Mouse (Mus musculus): ENCODE results near the gene Tubb5.

Tubb5 gene

DNA sequence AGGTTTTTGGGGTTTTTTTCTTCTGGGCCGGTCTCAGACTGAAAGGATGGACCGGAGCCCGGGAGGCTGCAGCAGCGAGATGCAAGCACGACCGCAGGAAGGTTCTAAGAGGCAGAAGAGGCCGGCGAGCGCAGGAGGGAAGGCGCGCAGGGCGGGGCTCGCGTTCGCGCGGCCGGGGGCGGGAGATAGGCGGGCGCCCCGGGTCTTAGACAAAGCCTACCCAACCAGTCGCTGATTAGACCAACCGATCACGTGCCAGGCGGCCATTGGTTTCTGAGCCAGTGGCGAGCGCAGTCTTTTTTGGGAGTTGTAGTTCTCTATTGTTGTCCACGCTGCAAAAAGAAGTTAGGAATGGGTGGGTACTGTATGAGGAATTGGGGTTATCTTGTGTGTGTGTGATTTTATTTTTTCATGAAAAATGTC is at the start of gene Tubb5:
Gene Tubb5 (minus strand): TSS at position 185 of the 423 bp plus-strand sequence.
- DNase-seq (ENCODE audit: low spot score), result peak; percentile 92

DNA sequence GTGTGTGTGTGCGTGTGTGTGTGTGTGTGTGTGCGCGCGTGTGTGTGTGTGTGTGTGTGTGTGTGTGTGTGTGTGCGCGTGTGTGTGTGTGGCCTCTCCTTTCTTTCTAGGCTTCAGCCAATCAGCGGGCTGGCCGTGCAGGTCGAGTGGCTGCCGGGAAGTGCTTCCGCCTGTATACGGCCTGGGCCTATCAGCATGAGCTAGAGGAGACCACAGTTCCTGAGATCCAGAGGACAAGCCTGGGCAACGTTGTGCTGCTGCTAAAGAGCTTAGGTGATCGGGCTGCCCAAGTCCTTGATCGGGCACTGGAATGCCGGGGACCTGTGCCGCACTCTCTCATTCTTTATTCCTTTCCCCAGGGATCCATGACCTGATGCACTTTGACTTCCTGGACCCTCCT is 49.6 kb upstream of the Tubb5 start:
- no peak for DNase-seq (ENCODE audit: low spot score)

DNA sequence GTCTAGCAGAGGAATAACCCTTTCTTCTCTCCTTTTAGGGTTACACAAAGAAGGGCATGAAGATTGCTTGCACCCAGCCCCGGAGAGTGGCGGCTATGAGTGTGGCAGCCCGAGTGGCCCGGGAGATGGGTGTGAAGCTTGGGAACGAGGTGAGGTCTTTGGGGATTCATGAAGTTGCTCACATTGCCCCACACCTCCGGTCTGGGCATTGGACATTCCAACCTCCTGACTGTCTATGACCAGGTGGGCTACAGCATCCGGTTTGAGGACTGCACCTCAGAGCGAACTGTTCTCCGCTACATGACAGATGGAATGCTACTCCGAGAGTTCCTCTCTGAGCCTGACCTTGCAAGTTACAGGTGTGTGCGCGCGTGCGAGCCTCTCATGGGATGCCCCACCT is 45.7 kb upstream of the Tubb5 start:
- no peak for DNase-seq (ENCODE audit: low spot score)

DNA sequence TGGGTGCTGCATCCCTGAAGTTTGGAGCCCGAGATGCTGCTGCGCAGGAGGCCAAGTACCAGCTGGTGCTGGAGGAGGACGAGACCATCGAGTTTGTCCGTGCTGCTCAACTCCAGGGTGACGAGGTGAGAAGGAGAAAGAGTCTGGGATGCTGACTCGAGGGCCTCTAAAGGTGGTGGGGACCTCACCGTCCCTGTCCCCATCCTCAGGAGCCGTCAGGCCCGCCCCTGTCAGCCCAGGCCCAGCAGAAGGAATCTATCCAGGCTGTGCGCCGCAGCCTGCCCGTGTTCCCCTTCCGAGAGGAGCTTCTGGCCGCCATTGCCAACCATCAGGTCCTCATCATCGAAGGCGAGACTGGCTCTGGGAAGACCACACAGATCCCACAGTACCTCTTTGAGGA is 44.8 kb upstream of the Tubb5 start:
- no peak for DNase-seq (ENCODE audit: low spot score)

DNA sequence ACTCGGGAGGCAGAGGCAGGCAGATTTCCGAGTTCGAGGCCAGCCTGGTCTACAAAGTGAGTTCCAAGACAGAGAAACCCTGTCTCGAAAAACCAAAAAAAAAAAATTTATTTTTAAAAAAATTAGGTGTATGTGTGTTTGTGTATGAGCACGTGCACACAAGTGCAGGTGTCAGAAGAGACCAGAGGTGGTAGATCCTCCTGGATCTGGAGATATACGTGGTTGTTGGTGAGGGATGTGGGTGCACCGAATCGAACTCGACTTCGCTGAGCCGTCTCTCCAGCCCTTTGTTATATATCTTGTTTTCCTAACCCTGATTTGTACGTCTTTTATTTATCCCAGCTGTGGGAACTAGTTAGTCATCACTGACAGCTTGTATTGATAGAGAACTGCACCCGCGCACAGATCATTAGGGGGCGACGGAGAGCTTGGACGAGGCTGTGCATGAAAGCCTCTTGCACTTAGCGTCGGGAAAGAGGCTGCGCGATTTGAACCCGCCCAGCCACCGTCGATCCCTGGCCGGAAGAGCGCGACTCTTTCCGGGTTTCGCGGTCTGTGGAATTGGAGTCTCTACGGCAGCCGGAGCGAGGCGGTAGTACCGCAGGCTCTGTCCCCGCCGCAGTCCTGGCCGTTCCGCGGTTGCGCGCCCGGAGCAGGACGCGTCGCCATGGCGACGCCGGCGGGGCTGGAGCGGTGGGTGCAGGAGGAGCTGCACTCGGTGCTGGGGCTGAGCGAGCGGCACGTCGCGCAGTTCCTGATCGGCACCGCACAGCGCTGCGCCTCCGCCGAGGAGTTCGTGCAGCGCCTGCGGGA is 41.3 kb upstream of the Tubb5 start, which contains the start of gene Dhx16:
Gene Dhx16 (plus strand): TSS at position 575 of the 813 bp plus-strand sequence.
- DNase-seq (ENCODE audit: low spot score), result peak; percentile 91

DNA sequence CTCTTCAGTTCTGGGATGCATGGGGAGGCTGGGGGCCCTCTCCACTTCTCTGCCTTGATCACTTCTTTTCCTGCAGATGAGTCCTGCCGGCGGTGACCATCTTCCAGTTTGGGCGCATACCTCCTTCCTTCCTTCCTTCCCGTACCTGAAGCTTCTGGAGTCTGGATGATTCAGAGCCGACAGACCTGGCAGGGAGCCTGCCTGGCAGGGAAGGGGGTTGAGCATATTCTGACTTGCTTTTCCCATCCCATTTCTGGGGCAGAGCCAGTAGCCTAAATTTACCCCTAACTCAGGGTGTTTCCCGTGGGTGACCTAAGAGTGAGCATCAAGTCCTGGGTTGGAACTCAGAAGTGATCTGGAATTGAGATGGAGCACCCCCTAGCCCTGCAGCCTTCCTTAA is 36.6 kb upstream of the Tubb5 start:
- no peak for DNase-seq (ENCODE audit: low spot score)

DNA sequence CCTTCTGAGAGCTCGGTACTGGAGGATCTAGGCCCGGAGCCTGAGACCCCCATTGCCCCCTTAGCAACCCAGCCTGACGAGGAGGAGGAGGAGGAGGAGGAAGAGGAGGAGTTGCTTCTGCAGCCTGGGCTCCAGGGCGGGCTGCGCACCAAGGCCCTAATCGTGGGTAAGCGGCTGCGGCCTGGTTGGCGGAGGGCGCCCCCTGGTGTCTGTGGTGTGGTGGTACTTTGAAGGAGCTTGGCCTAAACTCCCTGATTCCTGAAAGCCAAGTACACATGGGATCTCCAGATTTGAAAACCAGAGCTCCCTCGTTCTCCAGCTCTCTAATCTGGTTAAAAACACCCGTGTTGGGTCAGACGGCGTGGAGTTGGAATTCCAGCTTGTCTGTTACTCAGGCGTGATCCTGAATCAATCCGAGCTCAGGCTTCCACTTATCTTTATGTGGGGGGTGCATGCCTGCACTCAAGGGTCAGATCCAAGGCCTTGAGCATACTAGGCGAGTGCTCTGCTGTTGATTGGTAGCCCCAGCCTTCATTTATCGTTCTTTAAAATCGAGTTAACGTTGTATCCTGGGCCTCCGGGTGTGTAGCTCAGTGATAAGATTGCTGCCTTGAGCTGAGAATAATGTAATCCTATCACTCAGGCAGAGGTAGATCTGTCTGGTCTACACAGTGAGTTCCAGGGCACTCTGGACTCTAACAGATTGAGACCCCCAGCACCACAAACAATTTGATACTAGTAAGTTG is 35.8 kb upstream of the Tubb5 start:
- peak; percentile 79 for DNase-seq (ENCODE audit: low spot score)

DNA sequence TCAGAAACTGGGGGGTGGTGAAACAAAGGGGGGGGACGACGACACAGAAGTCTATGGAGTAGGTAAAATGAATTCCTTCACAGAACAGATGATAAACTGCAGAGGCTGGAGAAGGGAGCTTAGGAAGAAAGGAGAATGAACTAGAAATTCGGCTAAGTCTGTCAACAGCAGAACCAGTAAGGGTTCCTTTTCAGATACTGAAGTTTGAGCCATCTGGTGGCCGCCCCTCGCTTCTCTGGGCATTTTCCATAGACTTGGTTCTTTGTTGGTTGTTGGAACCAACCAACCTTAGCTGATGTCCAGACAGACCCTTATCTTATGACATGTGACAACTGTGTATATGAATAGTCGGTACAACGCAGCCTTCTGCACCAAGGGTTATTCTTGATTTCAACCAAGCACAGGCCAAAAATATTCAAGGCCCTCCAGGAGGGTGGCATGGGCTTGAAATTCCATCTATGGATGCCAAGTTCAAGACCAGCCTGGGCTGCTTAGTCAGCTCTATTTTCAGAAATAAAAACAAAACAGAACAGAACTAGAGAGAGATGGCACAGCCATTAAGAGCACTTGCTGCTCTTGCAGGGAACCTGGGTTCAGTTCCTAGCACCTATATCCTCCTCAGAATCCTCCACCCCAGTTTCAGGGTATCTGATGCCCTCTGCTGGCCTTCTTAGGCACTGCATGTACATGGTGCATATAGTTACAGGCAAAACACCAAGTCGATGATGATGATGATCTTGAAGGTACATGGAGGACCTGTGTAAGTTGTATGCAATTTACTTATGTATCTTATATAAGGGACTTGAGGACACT is 33.0 kb upstream of the Tubb5 start:
- DNase-seq (ENCODE audit: low spot score), result no peak

DNA sequence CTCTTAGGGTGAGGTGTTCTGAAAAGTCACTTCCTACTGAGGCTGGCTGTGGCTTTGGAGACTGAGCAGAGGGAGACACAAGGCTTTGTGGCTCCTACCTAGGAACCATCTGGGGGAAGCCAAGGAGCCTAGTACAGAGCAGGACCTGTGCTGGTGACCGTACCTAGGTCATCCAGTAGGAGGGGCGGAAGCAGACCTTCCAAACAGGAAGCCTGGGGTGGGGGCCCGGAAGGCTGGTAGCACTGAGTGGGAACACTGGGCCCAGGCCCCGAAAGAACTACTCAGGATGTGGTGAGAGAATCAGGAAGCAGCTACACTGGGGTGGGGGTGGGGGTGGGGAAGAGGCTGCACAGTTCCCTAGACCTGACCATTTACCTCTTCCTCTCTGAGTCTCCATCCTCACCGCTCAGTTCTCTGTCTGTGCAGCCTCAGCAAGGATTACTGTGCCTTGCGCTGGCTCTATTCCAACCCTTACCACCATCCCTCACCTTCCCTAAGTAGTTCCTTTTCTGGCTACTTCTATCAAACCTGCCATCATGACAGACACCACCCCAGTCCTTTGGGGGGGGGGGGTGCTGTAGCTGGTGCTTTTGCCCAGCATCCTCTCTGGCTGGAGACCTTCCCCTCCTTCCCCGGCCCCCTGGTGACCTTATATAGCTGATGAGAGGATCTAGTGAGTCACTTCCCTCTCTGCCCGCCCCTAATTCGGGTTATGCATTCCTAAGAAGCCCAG is 32.2 kb upstream of the Tubb5 start:
- DNase-seq (ENCODE audit: low spot score), result no peak

DNA sequence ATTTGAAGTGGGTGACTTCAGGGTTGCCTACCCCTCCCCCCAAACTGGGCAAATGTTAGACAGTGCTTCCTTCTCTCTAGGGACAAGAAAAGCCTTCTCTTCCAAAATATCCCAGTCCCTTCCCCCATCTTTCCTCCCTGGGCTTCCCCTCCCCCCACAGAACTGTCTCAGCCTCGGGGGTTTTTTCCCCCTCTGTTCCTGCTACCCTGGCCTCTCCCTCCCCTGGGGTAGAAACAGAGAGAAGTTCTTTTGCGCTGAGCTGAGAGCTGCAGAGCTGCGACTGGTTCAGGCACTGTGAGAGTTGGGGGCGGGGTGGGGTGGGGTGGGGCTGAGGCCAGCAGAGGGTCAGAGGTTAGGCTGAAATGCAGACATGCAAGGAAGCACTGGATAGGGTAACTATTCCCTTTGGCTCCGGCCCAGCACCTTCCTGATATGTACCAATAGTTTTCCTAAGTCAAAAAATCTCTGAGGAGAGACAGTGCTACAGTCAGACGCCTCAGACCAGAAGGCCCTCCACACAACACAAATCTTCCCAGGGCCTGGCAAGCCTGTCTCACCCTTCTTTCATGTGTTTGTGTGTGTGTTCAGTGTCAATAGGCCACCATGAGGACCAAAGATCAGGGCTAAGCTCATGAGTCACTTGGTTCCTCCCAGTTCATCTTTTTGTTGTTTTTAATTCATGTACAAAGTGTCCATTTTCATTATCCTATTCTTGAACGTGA is 31.4 kb upstream of the Tubb5 start:
- no peak for DNase-seq (ENCODE audit: low spot score)

DNA sequence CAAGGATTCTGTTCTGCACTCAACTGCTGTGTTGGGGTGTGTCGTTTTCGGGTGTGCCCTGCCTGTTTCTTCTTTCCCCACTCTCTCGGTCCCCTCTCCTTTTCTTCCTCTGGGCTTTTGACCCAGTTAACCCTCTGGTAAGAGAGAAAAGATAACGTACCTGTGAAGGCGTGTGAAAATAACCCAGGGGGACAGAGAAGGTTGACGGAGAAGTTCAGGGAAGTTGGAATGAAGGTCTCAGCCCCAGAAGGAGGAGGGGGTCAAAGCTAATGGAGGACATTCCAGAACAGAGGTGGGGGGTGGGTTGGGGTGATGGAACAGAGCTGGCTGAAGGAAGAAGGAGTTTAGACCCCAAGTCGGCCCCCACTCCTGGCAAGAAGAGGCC is 30.8 kb upstream of the Tubb5 start:
- no peak for DNase-seq (ENCODE audit: low spot score)

DNA sequence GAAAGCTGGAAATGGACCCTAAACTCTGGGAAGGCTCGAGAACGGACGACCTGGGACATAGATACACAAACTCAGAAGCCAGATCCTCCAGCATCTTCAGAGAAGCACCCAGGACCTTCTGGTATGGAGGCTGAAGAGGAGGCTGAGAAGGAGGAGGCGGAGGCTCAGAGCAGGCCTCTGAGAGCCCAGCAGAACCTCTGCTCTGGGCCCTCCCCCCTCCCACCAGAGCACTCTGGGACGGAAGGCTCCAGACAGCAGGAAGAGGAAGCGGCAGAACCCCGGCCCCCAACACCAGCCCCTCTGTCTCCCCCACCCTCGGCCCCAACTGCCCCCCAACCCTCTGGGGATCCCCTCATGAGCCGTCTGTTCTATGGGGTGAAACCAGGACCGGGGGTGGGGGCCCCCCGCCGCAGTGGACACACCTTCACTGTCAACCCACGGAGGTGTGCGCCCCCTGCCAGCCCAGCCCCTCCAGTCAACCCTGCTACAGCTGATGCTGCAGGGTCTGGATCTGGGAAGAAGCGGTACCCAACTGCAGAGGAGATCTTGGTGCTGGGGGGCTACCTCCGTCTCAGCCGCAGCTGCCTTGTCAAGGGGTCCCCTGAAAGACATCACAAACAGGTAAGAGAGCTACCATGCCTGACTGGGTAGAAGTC is 30.2 kb upstream of the Tubb5 start:
- no peak for DNase-seq (ENCODE audit: low spot score)

DNA sequence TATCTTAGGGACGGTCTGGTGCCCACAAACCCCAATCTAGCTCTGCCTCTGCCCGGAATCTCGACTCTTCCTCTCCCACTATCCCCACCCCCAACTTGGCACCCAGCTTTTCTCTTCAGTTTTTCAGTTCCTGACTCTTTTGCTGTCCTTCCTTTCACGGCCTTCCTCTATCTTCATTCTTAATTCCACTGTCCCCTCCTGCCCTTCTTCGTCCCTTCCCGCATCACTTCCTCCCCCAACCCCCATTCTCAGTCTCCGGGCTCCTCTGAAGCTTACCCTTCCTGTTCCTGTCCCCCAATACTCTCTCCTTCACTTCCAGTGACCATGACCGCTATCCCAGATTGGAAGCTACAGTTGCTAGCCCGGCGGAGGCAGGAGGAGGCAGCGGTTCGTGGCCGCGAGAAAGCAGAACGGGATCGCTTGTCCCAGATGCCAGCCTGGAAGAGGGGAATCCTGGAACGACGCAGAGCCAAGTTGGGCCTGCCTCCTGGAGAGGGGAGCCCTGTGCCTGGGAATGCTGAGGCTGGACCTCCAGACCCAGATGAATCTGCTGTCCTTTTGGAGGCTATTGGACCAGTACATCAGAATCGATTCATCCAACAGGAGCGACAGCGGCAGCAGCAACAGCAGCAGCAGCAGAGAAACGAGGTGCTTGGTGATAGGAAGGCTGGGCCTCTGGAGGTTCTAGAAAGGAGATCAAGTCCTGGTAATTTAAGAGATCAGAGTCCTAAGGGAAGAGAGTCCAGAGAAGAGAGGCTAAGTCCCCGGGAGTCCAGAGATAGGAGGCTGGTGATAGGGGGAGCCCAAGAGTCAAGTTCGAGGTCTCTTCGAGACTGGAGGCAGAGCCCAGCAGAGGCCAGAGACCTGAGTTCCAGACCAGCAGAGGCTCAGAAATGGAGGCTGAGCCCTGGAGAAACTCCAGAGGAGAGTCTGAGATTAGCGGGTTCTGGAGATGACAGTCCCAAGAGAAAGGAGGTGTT is 29.1 kb upstream of the Tubb5 start:
- no peak for DNase-seq (ENCODE audit: low spot score)

DNA sequence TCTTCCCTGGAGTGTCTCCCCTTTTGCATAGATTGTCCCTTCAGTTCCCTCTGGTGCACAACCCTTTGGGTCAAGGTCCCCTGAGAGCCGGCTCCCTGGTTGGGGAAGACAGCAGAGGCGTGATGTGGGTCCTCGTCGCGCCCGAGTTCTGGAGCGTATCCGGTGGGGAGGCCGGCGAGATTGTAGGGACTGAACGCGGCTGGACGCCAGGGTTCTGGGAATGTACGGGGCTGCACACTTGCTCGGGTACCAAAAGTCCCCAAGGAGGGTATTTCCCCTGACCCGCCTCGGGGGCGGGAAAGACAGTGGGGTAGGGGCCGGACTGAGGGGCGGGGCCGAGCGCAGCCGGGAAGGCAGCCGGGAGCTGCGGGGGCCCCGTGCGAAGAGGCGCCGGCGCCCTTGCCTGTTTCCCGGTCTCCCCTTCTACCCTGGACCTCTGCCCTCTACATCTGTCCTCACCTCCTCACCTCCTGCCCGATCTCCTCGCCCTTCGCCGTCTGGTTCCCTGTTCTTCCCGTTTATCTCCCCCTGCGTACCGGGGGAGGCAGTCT is 28.2 kb upstream of the Tubb5 start:
- peak; percentile 65 for DNase-seq (ENCODE audit: low spot score)

DNA sequence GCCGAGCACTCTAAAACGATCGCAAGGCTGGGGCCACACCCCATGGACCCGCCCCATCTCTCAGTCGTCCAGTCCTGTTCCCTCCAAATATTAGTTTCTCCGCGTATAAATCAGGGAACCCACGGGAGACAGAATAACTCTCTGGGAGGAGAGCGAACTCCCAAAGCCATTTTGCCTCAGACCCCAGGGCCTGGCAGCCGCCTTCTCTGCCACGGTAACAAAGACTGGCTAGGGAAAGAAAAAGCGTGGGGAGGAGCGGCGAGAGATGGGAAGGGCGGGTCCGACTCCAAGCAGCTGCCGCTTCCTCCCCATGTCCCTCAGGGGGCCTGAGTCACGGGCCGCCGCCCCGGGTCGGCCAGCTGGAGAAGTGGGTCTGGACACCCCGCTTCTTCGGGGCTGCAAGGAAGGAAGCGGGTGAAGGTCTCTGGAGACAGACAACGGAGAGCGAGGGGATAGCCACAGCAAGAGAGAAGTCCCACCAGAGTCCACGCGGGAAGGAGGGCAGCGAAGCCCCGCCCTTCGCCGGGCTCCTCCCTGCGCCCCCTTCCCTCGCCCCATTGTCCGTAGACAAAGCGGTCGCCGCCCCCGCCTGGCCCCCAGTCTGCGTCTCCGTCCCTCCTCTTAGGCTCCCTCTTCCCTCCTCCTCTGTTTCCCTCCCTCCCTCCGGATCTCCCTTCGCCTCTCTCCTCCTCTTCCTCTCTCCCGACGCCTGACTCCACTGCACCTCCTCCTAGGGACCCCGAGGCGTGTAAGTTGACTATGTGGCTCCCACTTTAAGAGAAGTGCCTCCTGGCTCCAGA is 27.6 kb upstream of the Tubb5 start, which contains the start of gene Ppp1r18:
Gene Ppp1r18 (plus strand): TSS at position 113 of the 800 bp plus-strand sequence.
- peak; percentile 80 for DNase-seq (ENCODE audit: low spot score)

DNA sequence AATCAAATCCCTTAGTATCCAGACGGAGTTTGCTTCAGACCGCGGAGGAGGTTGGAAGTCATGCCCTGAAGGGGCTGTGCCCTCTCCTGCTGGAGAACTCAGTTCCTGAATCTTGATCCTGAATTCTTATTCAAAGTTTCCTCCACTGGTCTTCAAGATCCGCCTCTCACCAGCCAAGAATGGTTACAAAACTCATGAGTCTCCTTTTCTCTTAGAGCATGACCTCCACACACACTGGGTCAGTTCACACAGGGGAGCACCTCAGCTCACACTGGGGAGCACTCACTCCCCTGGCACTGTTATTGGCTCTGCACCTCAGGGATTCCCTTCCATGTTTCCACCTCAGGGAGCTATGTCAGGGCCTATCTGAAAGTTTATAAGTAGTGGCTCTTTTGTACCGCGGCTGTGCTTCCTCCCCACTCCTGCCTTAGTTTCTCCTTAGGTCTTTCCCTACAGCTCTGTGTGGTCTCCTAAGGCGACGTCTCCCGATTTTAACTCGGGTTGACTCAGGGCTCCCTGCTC is 26.8 kb upstream of the Tubb5 start:
- no peak for DNase-seq (ENCODE audit: low spot score)

DNA sequence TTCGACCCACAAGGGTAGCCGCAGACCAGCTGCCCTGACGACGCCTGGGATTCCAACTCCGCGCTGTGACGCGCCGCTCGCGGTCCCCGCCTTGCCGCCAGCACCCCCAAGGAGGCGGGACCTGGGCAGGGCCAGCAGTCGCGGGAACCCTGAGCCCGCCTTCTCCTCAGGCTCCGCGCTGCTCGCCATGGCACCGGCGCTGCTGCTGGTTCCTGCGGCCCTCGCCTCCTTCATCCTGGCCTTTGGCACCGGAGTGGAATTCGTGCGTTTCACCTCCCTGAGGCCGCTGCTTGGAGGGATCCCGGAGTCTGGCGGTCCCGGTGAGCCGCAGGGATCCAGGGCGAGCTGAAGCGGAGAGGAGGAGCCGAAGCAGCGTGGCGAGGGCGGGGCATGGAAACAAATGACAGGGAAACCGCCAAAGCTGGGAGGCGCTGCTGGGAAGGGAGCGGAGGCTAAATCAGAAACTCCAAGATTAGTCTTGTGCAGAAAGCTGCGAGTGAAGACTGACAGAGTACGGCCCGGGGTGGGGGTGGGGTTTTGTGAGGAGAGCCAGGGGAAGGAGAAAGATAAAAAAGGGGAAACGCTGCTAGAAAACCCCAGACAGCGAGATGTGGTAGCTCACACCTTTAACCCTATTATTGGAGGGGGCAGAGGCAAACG is 23.2 kb upstream of the Tubb5 start, which contains the start of gene Nrm:
Gene Nrm (plus strand): TSS at position 121 of the 660 bp plus-strand sequence.
- DNase-seq (ENCODE audit: low spot score), result peak; percentile 85

Measured in testis, postnatal 14 days (tissue).